Mouse (Mus musculus) CH12.LX (cell line): ENCODE measurements around the gene Traf3ip2. TPM values are rescaled to one million over a fixed set of nuclear protein-coding genes. Genes with fewer than 3 reads are reported as not detected.

Source experiments
- DNase-seq: peaks from one replicate; pipeline ENCODE4 v3.0.0-alpha.2; 2013; ENCODE audit errors: extremely low read depth
- H3K27ac ChIP-seq: 2 replicates; pipeline ENCODE4 v1.5.1; 2012; ENCODE audit warnings: low read depth, mild to moderate bottlenecking, control low read depth, moderate library complexity; ENCODE audit not compliant: insufficient read depth
- H3K27me3 ChIP-seq: replicated peaks from 2 replicates; pipeline ENCODE3; 2012; ENCODE audit warnings: inconsistent platforms
- H3K36me3 ChIP-seq, 2 experiments: replicated peaks in 1 of 2; 2 replicates each; pipeline versions ENCODE3 to v1.6.1; 2012; ENCODE audit warnings: inconsistent platforms in 1 of 2, low read length in 1 of 2, mild to moderate bottlenecking in 1 of 2, mixed read lengths in 1 of 2, moderate library complexity in 1 of 2; ENCODE audit not compliant: control insufficient read depth in 1 of 2, insufficient read depth in 1 of 2
- H3K4me1 ChIP-seq, 2 experiments: 2 replicates each; pipeline ENCODE4 v1.6.1; 2012; ENCODE audit warnings: inconsistent platforms in 1 of 2, moderate library complexity in 1 of 2; ENCODE audit not compliant: insufficient read depth in 2 of 2, control insufficient read depth in 1 of 2
- H3K4me2 ChIP-seq: 2 replicates; pipeline ENCODE4 v1.6.1; 2012; ENCODE audit warnings: low read depth, mild to moderate bottlenecking, control low read depth; ENCODE audit not compliant: poor library complexity, insufficient read depth, severe bottlenecking
- H3K4me3 ChIP-seq, 3 experiments: fragments of 150-350 bp in 1 of 3; sonication (generic) in 1 of 3; replicated peaks in 1 of 3; 2 replicates each; pipeline versions ENCODE3 to v1.5.1; 2011 to 2012; ENCODE audit warnings: low read depth in 2 of 3, low read length in 2 of 3, mild to moderate bottlenecking in 2 of 3, moderate library complexity in 2 of 3, control low read depth in 1 of 3, improper control_type of control experiment in 1 of 3, inconsistent platforms in 1 of 3, mixed read lengths in 1 of 3; ENCODE audit not compliant: poor library complexity in 1 of 3
- H3K79me2 ChIP-seq: replicated peaks from 2 replicates; pipeline ENCODE4 v1.6.1; 2012; ENCODE audit warnings: mild to moderate bottlenecking, moderate library complexity; ENCODE audit not compliant: control insufficient read depth, poor library complexity, insufficient read depth, severe bottlenecking; ENCODE audit errors: extremely low read depth
- H3K9ac ChIP-seq: 2 replicates; pipeline ENCODE4 v1.6.1; 2012; ENCODE audit warnings: low read depth, mild to moderate bottlenecking, control low read depth, moderate library complexity; ENCODE audit not compliant: insufficient read depth
- H3K9me3 ChIP-seq: replicated peaks from 2 replicates; pipeline ENCODE3; 2012; ENCODE audit warnings: low read length, inconsistent platforms, mixed read lengths
- BHLHE40 ChIP-seq: IDR thresholded peaks from 2 replicates; pipeline ENCODE4 v1.6.1; 2011; ENCODE audit warnings: mild to moderate bottlenecking, low read depth, low read length, improper control_type of control experiment
- CHD1 ChIP-seq: IDR thresholded peaks from 2 replicates; pipeline ENCODE4 v1.6.1; 2012; ENCODE audit warnings: low read depth, low read length, improper control_type of control experiment, inconsistent platforms
- CTCF ChIP-seq, 2 experiments: IDR thresholded peaks in 1 of 2; conservative IDR thresholded peaks in 1 of 2; 2 replicates each; pipeline ENCODE4 v1.5.1; 2011 to 2012; ENCODE audit warnings: low read depth in 2 of 2, low read length in 2 of 2, improper control_type of control experiment in 1 of 2, inconsistent platforms in 1 of 2, mild to moderate bottlenecking in 1 of 2, moderate library complexity in 1 of 2
- ELF1 ChIP-seq: IDR thresholded peaks from 2 replicates; pipeline ENCODE4 v1.6.1; 2014; ENCODE audit warnings: low read depth, mild to moderate bottlenecking, inconsistent platforms, low read length, improper control_type of control experiment
- EP300 ChIP-seq: IDR thresholded peaks from 2 replicates; pipeline ENCODE4 v1.6.1; 2011; ENCODE audit warnings: low read length, improper control_type of control experiment
- ETS1 ChIP-seq: conservative IDR thresholded peaks from 2 replicates; pipeline ENCODE4 v1.6.1; 2012; ENCODE audit warnings: low read depth, mild to moderate bottlenecking, inconsistent platforms, low read length, improper control_type of control experiment, moderate library complexity
- GABPA ChIP-seq: IDR thresholded peaks from 2 replicates; pipeline ENCODE4 v1.6.1; 2012; ENCODE audit warnings: low read depth, low read length, improper control_type of control experiment, inconsistent platforms; ENCODE audit not compliant: insufficient replicate concordance
- HCFC1 ChIP-seq: IDR thresholded peaks from 2 replicates; pipeline ENCODE4 v1.6.1; 2012; ENCODE audit warnings: low read depth, mild to moderate bottlenecking, inconsistent platforms, low read length, improper control_type of control experiment
- JUN ChIP-seq: IDR thresholded peaks from 2 replicates; pipeline ENCODE4 v1.6.1; 2011; ENCODE audit warnings: low read depth, mild to moderate bottlenecking, low read length, improper control_type of control experiment, moderate library complexity; ENCODE audit not compliant: insufficient read depth
- MEF2A ChIP-seq: IDR thresholded peaks from 2 replicates; pipeline ENCODE4 v1.6.1; 2014; ENCODE audit warnings: low read depth, mild to moderate bottlenecking, inconsistent platforms, low read length, improper control_type of control experiment, borderline replicate concordance
- NELFE ChIP-seq: IDR thresholded peaks from 2 replicates; pipeline ENCODE4 v1.6.1; 2011; ENCODE audit warnings: low read depth, low read length, improper control_type of control experiment
- NRF1 ChIP-seq: IDR thresholded peaks from 2 replicates; pipeline ENCODE4 v1.6.1; 2014; ENCODE audit warnings: low read depth, mild to moderate bottlenecking, inconsistent platforms, low read length, improper control_type of control experiment, moderate library complexity
- PAX5 ChIP-seq: IDR thresholded peaks from 2 replicates; pipeline ENCODE4 v1.6.1; 2012; ENCODE audit warnings: low read length, inconsistent platforms, mixed read lengths
- POLR2A ChIP-seq: IDR thresholded peaks from 2 replicates; pipeline ENCODE4 v1.6.1; 2011; ENCODE audit warnings: low read depth, mild to moderate bottlenecking, improper control_type of control experiment, low read length
- POLR2AphosphoS2 ChIP-seq: IDR thresholded peaks from 2 replicates; pipeline ENCODE4 v1.6.1; 2011; ENCODE audit warnings: low read depth, low read length, improper control_type of control experiment
- RAD21 ChIP-seq: IDR thresholded peaks from 2 replicates; pipeline ENCODE4 v1.6.1; 2011; ENCODE audit warnings: low read depth, mild to moderate bottlenecking, low read length, improper control_type of control experiment, moderate library complexity
- RCOR1 ChIP-seq: conservative IDR thresholded peaks from 2 replicates; pipeline ENCODE4 v1.6.1; 2012; ENCODE audit warnings: low read depth, mild to moderate bottlenecking, inconsistent platforms, low read length, improper control_type of control experiment
- SIN3A ChIP-seq: IDR thresholded peaks from 2 replicates; pipeline ENCODE4 v1.6.1; 2012; ENCODE audit warnings: low read length, improper control_type of control experiment, inconsistent platforms
- USF2 ChIP-seq: conservative IDR thresholded peaks from 2 replicates; pipeline ENCODE4 v1.6.1; 2011; ENCODE audit warnings: low read depth, low read length, improper control_type of control experiment
- ZC3H11A ChIP-seq: IDR thresholded peaks from 2 replicates; pipeline ENCODE4 v1.6.1; 2012; ENCODE audit warnings: low read depth, mild to moderate bottlenecking, inconsistent platforms, low read length, improper control_type of control experiment
- ZKSCAN1 ChIP-seq: IDR thresholded peaks from 2 replicates; pipeline ENCODE4 v1.6.1; 2012; ENCODE audit warnings: low read depth, inconsistent platforms, low read length, improper control_type of control experiment, borderline replicate concordance
- ZMIZ1 ChIP-seq: IDR thresholded peaks from 2 replicates; pipeline ENCODE4 v1.6.1; 2012; ENCODE audit warnings: low read depth, mild to moderate bottlenecking, inconsistent platforms, low read length, improper control_type of control experiment
- ZNF384 ChIP-seq: IDR thresholded peaks from 2 replicates; pipeline ENCODE4 v1.6.1; 2012; ENCODE audit warnings: low read depth, low read length, improper control_type of control experiment, inconsistent platforms
- dilution Hi-C: fragments of 300-500 bp; cut with MboI; formaldehyde crosslinking; loops from 2 replicates; pipeline ENCODE4 v1.14.3; 2020; ENCODE audit warnings: low sequenced_read_pairs; ENCODE audit not compliant: extremely low pct_unique_long_range_greater_than_20kb, extremely low pct_ligation_motif_present
- in situ Hi-C: fragments of 300-500 bp; cut with MboI; formaldehyde crosslinking; loops from 3 replicates; pipeline ENCODE4 v1.14.3; 2019; ENCODE audit warnings: low sequenced_read_pairs, low pct_ligation_motif_present, low pct_unique_long_range_greater_than_20kb, mixed read lengths
- polyA plus RNA-seq: library from polyadenylated mRNA; unstranded; fragments of >175 nt; gene quantifications from 2 replicates; pipeline ENCODE4 v1.2.1, GENCODE M21; 2012; ENCODE audit warnings: low read depth; ENCODE audit not compliant: insufficient read length
- total RNA-seq, 2 experiments: library from RNA; depleted of rRNA; stranded (reverse); fragments of 300-350 nt in 1 of 2; fragments of >200 nt in 1 of 2; gene quantifications; 2 replicates each; pipeline ENCODE4 v1.2.3; 2012 to 2014

The Traf3ip2 gene
- total and polyA plus RNA-seq, 3 experiments = 9.2 to 23.4 (median 15.6) TPM

DNA sequence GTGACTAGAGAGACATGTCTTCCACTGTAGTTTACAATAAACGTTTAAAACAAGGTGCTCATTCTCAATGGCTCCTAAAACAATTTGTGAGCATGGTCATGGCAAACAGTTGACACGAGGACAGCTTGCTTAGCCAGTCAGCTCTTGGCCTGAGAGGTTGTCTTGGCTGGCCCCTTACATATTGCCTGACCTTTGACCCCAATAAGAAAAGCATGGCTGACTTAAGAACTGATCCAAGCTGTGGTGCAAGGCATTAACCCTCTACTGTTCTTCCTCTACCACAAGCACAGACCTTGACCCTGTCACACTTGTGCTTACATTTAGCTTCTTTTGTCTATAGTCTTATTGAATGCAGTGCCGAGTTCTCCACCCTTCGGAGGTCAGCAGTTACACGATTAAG is 48.0 kb downstream of the Traf3ip2 start:
- no peak overlapping the region for H3K27ac ChIP-seq
- dilution Hi-C loops (no loop called here), in situ Hi-C loops (no loop called here)
- no peaks in the 10 kb centered on the region for H3K27me3 ChIP-seq
- H3K4me2 ChIP-seq = no peak overlapping the region
- no peaks in the 10 kb centered on the region for H3K79me2 ChIP-seq
- TF ChIP-seq POLR2AphosphoS2 = no peak
- TF ChIP-seq EP300 = no peak
- TF ChIP-seq USF2 = no peak
- no peak for TF ChIP-seq NELFE
- no peak for TF ChIP-seq ZNF384
- no peak for TF ChIP-seq RCOR1
- TF ChIP-seq CHD1 = no peak
- TF ChIP-seq JUN = no peak
- TF ChIP-seq CTCF (conservative IDR thresholded peaks at IDR 0.05 in 1 of 2, IDR thresholded peaks at IDR 0.05 in 1 of 2; ENCODE audit: low read depth in 2 of 2, low read length in 2 of 2) = no peak
- TF ChIP-seq RAD21 = no peak
- H3K9ac ChIP-seq = no peak overlapping the region
- H3K9me3 ChIP-seq = no peaks in the 10 kb centered on the region
- no peaks in the 10 kb centered on the region for H3K4me1 ChIP-seq
- H3K4me3 ChIP-seq = no peak overlapping the region
- H3K36me3 ChIP-seq = peaks cover 2 to 42% of the 10 kb centered on the region in 2 experiments
- DNase-seq = no peak

DNA sequence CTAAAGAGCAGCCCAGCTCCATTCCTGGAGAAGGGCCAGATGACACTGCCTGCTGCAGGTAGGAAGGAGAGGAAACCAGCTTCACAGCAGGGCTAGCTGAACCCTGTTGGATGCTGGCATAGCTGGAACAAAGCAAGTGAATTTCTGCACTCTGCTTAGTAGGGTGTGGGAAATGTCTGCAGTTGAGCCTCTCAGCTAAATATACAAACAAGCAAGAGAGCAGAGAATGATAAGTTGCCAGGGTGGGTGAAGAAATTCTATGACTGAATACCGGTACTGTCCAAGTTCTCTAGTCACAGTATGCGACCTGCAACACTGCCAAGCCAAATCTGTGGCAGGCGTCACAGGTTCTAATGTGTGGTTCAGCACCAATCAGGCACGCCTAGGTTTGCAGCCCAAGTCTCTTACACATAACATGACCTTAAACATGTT is 52.4 kb downstream of the Traf3ip2 start:
- no peak overlapping the region for H3K4me2 ChIP-seq
- H3K79me2 ChIP-seq = no peaks in the 10 kb centered on the region
- H3K4me1 ChIP-seq = no peaks in the 10 kb centered on the region
- no peak overlapping the region for H3K9ac ChIP-seq
- no peaks in the 10 kb centered on the region for H3K27me3 ChIP-seq
- H3K27ac ChIP-seq = no peak overlapping the region
- dilution Hi-C loops = no loop called here
- TF ChIP-seq GABPA (no peak), POLR2A (no peak), MEF2A (no peak), SIN3A (no peak), JUN (no peak), USF2 (no peak), ZMIZ1 (no peak), BHLHE40 (no peak), PAX5 (no peak), ZC3H11A (no peak), NRF1 (no peak), EP300 (no peak), ETS1 (no peak), ZKSCAN1 (no peak), HCFC1 (no peak), ELF1 (no peak)
- H3K9me3 ChIP-seq = no peaks in the 10 kb centered on the region
- H3K36me3 ChIP-seq = peaks cover 0 to 12% of the 10 kb centered on the region in 2 experiments
- in situ Hi-C loops = no loop called here
- H3K4me3 ChIP-seq = no peak overlapping the region
- DNase-seq = no peak
